Mouse (Mus musculus): ENCODE results near the gene Prpf8.

DNA sequence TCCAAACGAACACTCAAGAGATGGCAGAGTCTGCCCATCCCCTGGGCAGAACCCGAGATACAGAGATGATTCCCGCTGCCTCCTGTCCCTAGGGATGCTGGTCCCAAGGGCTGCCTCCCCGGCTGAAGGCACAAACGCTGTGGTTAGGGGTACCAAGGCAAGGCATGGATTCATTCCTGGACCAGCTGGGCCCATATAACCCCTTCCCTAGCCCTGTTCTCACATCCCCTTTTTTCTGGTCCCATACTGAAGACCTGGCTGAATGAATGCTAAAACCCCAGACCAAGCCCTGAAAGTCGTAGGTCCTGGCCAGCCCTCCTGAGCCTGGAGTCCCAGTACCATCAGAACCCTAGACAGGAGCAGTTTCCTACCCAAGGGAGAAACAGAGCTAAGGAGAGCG, 45.6 kb upstream of the Prpf8 start:
- TF ChIP-seq CTCF (IDR thresholded peaks at IDR 0.05; ENCODE audit: control insufficient read depth, insufficient read depth, insufficient read length) (no peak), MYOG (IDR thresholded peaks at IDR 0.05; ENCODE audit: control insufficient read depth, extremely low read depth, insufficient read length) (no peak), MAX (IDR thresholded peaks at IDR 0.05) (no peak), USF1 (IDR thresholded peaks at IDR 0.05; ENCODE audit: low read depth) (no peak), MYOD1 (IDR thresholded peaks at IDR 0.05; ENCODE audit: control insufficient read depth, insufficient read length, low read depth) (no peak), CEBPB (IDR thresholded peaks at IDR 0.05; ENCODE audit: low read depth) (no peak)

Data from C2C12 (cell line).